8 mouse cellular contexts compared by ENCODE assay signal in the genomic region with DNA sequence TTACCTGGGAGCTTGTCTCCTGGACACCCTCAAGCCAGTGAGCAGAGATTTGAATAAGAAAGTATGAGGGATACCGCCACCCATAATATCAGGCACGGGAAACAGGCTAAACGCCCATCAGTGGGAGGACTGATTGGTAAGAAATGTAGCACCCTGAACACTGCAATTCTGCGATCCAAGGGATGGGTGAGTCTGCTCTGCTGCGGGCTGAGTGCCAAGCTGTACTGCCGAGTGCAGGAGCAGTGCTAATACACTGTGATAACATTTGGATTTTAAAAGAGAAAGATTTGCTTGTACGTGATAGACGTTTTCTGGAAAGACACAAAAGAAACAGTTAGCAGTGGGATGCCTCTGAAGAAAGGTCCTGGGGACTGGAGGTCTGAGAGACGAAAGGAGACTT. TPM values are rescaled to one million over a fixed set of nuclear protein-coding genes. Genes with fewer than 3 reads are reported as not detected.
A peak's percentile ranks its signal among the peaks of the same experiment; 100 is the strongest.
DNase-seq lines count a peak whose midpoint lies in the region; ATAC-seq and TF ChIP-seq lines count a peak whose summit lies in the region.

No protein-coding gene starts in this region.

- no peak overlapping the region for H3K4me2 ChIP-seq in kidney, postnatal 0 days (ENCODE audit: low read length)
- no peak overlapping the region for H3K4me2 ChIP-seq in liver, embryonic 12.5 days

- H3K9me3 ChIP-seq in kidney, postnatal 0 days (replicated peaks; ENCODE audit: low read length) = no peaks in the 10 kb centered on the region
- H3K9me3 ChIP-seq in liver, embryonic 12.5 days (replicated peaks) = no peaks in the 10 kb centered on the region

- H3K36me3 ChIP-seq in kidney, postnatal 0 days (ENCODE audit: insufficient read depth, low read length) = no peaks in the 10 kb centered on the region
- no peaks in the 10 kb centered on the region for H3K36me3 ChIP-seq in liver, embryonic 12.5 days

- WGBS in kidney, postnatal 0 days = 35% methylated on average over 9 of the region's 9 CpGs
- 58% methylated on average over 9 of the region's 9 CpGs for WGBS in liver, embryonic 12.5 days (ENCODE audit: insufficient replicate concordance)

- peak; percentile 49 to 50 for DNase-seq in adrenal gland, adult 18-20 months (ENCODE audit: low spot score in 2 of 2)
- no peak for DNase-seq in adrenal gland, postnatal 4 days (ENCODE audit: low spot score in 2 of 2)
- DNase-seq in kidney, postnatal 0 days (ENCODE audit: low spot score) = peak; percentile 32
- no peak for DNase-seq in kidney, adult 8-10 months
- peak; percentile 57 for DNase-seq in NIH3T3 (ENCODE audit: low read depth)
- peak; percentile 80 for DNase-seq in layer of hippocampus, adult 9-11 months
- DNase-seq in embryo, embryonic 10 days (ENCODE audit: low spot score) = no peak

- no peak overlapping the region for H3K27ac ChIP-seq in kidney, postnatal 0 days
- H3K27ac ChIP-seq in liver, embryonic 12.5 days = no peak overlapping the region

- no peak overlapping the region for H3K9ac ChIP-seq in kidney, postnatal 0 days (ENCODE audit: low read depth, low read length)
- H3K9ac ChIP-seq in liver, embryonic 12.5 days = no peak overlapping the region

- 0 out of 2 replicates have a peak, but pooled peaks cover 3% of the 10 kb centered on the region for H3K4me1 ChIP-seq in kidney, postnatal 0 days (replicated peaks; ENCODE audit: insufficient read depth, low read length)
- peaks cover 28% of the 10 kb centered on the region for H3K4me1 ChIP-seq in liver, embryonic 12.5 days

- H3K4me3 ChIP-seq in kidney, postnatal 0 days (replicated peaks; ENCODE audit: low read depth, low read length) = no peak overlapping the region
- no peak overlapping the region for H3K4me3 ChIP-seq in liver, embryonic 12.5 days

- no peak for ATAC-seq in kidney, postnatal 0 days (replicated peaks; ENCODE audit: low FRiP score, low read depth)
- no peak for ATAC-seq in liver, embryonic 12.5 days

- no peaks in the 10 kb centered on the region for H3K27me3 ChIP-seq in kidney, postnatal 0 days (ENCODE audit: insufficient read depth, low read length)
- H3K27me3 ChIP-seq in liver, embryonic 12.5 days (replicated peaks) = peaks cover 36% of the 10 kb centered on the region

- TF ChIP-seq CTCF in kidney, postnatal 0 days (IDR thresholded peaks at IDR 0.05; ENCODE audit: low read depth) = no peak

RNA-seq across cellular contexts. Expression of a gene that starts 26.5 kb away (rescaled TPM):
- 10 to 100 TPM; 27.7 to 33.2 TPM for total RNA-seq in adrenal gland, adult 18-20 months (2021)
- 10 to 100 TPM; 33.3 to 33.8 TPM for total RNA-seq in adrenal gland, postnatal 4 days (2021)
- 4.2 and 4.6 TPM in 2 replicates for polyA plus RNA-seq in kidney, postnatal 0 days (2015; fragmentation: Nextera tagmentation; extraction: Ambion mirVana)
- polyA plus RNA-seq in liver, embryonic 12.5 days (2016; fragmentation: Nextera tagmentation; extraction: Ambion mirVana) = 1.2 and 1.3 TPM in 2 replicates

RNA-seq across cellular contexts. Expression of a gene that starts 29.1 kb away (rescaled TPM):
- 10 to 100 TPM; 23.4 to 34.5 TPM for total RNA-seq in adrenal gland, adult 18-20 months (2021)
- 10 to 100 TPM; 26.8 to 29.0 TPM for total RNA-seq in adrenal gland, postnatal 4 days (2021)
- polyA plus RNA-seq in kidney, postnatal 0 days (2015; fragmentation: Nextera tagmentation; extraction: Ambion mirVana) = 26.3 TPM in 2 replicates
- 19.7 and 20.5 TPM in 2 replicates for polyA plus RNA-seq in liver, embryonic 12.5 days (2016; fragmentation: Nextera tagmentation; extraction: Ambion mirVana)

RNA-seq across cellular contexts. Expression of a gene that starts 41.5 kb away (rescaled TPM):
- total RNA-seq in adrenal gland, adult 18-20 months (2021) = 10 to 100 TPM; 15.9 to 19.8 TPM
- total RNA-seq in adrenal gland, postnatal 4 days (2021) = 10 to 100 TPM; 16.0 to 17.4 TPM
- polyA plus RNA-seq in kidney, postnatal 0 days (2015; fragmentation: Nextera tagmentation; extraction: Ambion mirVana) = 26.6 and 28.3 TPM in 2 replicates
- polyA plus RNA-seq in liver, embryonic 12.5 days (2016; fragmentation: Nextera tagmentation; extraction: Ambion mirVana) = 17.6 and 17.9 TPM in 2 replicates

RNA-seq across cellular contexts. Expression of a gene that starts 50.8 kb away (rescaled TPM):
- total RNA-seq in adrenal gland, adult 18-20 months (2021) = 10 to 100 TPM in 1 of 2 experiments, 1 to 10 TPM in 1; 5.4 to 13.1 TPM
- total RNA-seq in adrenal gland, postnatal 4 days (2021) = 10 to 100 TPM; 22.9 to 29.2 TPM
- 18.5 and 26.9 TPM in 2 replicates for polyA plus RNA-seq in kidney, postnatal 0 days (2015; fragmentation: Nextera tagmentation; extraction: Ambion mirVana)
- polyA plus RNA-seq in liver, embryonic 12.5 days (2016; fragmentation: Nextera tagmentation; extraction: Ambion mirVana) = 4.6 and 5.8 TPM in 2 replicates

Comparison
In these comparisons a context has a peak if more than half of its experiments do, and no peak if none do; other contexts are left out.
1. DNase-seq: peak in adrenal gland, adult 18-20 months (2 of 2), kidney, postnatal 0 days (single experiment), NIH3T3 (single experiment) and layer of hippocampus, adult 9-11 months (single experiment); none in adrenal gland, postnatal 4 days (0 of 2), kidney, adult 8-10 months (0 of 2) and embryo, embryonic 10 days (single experiment).